Mouse (Mus musculus) embryo, embryonic 10.5 days (tissue): ENCODE data around the gene Abhd10.

ENCODE experiments used
- DNase-seq: peaks from one replicate; pipeline ENCODE4 v3.0.0-alpha.2; 2015; ENCODE audit warnings: low spot score

Gene Abhd10

DNA sequence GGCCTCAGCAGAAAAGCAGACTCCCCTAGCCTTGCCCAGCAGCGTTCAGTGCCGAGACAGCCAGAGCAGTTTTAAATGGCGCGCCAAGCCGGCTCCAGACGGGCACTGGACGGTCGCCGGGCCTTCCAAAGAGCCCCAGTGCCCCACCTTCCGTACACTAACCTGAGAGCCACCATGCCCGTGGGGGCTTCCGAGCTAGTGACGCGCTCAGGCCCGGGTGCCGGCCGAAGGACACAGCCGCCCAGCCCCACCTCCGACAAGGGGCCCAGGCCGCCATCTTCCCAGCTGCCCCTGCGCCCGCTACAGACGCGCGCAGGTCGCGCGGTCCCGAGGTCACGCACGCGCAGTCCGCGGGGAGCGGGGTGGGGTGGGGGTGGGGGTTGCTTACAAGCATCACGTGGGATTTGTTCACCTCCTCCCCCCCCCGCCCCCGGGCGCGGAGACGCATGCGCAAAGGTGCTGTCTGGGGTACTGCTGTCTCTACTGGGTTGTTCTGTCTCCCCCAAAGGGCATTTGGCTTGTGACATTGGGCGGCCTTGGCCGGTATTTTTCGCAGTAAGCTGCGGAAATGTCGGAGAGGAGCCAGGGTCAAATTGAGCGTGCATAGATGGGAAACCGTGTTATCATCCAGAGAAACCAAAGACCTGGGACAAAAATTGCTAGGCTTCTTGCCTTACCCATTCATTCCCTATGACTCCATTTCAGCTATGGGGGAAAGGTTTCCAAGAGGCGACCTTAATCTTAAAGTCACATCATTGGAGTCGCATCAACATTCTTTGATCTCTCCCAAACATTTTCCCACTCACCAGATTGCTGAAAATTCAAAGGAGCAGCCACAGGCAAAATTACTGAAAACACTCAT, at the start of gene Abhd10:
TSS of gene Abhd10 (minus strand) at position 341 of the 862 bp plus-strand sequence.
- peak; percentile 95 for DNase-seq

DNA sequence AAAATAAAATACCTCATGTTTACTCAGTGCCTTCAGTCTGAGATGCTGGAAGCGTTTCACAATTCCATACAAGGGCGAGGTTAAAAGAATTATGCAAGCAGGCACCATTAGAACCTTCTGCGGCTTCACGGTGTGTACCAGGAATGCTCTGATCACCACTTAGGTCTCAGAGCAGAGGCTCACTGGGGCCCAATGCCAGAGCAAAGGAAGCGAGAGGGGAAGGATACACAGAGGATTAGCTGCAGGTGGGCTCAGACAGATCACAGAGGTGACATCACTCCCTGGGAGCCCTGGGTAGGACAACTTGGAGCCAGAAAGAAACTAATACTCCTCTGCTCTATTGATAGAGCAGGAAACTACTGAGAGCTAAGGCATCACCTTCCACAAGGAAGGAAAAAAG, 48.5 kb upstream of the Abhd10 start:
- DNase-seq: no peak

DNA sequence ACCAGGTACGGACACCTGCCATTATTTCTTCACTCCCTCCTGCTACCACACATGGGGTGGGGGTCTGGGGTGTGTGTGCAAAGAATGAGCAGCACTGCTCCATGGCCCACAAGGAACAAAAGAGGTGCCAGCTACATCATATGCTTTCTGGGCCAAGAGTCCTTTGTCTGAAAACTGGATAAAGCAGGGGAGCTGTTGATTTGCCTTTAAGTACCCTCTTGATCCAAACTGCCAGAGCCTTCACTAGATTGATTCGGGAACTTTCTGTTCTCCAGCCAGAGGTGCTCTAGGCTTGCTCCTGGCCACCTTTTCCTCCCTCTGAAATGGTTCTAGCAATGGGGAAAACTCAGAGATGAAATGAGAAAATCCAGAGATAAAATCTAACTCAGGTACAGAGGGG, 46.6 kb upstream of the Abhd10 start:
- no peak for DNase-seq

DNA sequence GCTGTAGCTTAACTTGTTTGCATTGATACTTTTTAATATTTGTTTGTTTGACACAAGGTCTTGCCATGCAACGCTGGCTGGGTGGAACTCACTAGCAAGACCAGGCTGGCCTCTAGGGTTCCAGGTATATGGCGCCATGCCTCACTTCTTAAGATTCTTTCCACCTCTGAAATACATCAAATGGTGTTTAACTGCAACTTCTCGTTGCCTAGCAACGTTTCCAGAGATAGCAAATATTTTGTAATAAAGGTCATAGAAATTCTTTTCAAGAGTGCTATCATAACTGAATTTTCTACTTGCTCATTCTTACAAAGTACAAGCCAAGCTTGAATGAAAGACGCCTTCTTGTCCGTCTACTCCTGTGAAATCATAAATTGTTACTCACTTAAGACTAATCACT, 44.9 kb upstream of the Abhd10 start:
- DNase-seq: no peak

DNA sequence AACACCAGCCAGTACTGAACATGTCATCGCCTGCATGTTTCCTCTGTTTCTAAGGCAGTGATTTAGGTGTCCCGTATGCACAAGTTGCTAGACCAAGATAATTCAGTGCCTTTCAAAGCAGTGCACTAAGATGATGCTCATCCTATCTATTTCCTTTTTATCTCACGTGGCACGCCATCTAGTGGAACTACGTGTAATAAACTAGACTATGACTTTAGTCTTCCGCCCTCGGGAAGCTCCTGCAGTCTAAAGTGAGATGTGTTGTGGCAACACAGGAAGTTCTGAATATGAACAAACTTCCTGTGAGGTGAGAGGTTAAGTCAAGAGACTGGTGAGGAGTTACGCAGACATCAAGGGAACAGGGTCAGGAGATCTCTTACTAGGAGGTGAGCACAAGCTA, 43.9 kb upstream of the Abhd10 start:
- DNase-seq: peak; percentile 49

DNA sequence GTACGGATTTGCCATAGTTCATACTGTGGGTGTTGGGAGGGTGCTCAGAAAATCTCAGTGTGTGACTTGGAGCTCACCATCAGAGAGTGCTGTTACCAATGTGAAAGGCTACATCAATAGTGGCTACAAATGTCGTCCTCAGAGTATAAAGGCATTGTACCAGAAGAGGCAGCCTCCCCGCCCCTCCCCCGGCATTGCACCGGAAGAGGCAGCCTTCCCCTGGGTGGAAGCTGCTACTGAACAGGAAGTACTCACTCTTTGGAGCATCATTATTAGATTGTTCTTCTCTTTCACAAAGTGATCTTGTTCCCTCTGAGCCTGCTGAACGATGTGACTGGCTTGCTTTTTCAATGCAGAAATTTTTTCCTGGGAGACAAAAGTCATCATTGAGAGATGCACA, 37.2 kb upstream of the Abhd10 start:
- no peak for DNase-seq

DNA sequence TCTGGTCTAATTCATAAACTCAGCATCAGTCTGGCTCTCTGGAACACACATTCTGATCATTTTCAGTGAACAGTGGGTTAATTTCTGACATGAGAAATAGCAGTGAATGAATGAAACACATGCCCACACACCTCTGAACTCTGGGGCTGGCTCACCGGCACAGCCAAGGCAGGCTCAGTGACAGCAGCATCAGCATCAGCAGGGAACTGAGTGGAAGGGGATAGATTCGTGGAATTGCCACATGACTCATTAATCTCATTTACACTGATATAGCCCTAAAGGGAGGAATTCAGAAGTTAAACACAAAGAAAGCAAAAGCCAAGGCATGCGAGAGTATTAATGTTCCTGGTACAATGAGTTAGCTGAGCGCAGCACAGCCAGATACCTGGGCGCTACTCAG, 32.1 kb upstream of the Abhd10 start:
- no peak for DNase-seq

DNA sequence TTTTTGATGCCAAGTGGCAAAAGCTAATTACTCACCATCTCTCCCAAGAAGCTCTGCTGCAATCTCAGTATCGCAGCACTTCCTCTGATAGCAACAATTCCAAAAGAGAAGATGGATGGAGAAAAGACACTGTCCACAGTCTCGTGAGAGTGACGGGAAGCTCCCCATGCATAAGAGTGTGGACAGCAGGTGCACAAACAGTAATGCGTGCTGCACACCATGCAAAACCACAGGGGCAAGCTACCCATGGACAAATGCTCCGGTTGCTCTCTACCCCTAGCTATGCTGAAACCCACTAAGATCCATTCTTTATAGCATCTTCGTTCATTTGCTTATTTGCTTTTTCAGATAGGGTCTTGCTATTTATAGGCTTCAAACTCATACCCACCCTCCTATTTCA, 28.2 kb upstream of the Abhd10 start:
- DNase-seq: no peak

DNA sequence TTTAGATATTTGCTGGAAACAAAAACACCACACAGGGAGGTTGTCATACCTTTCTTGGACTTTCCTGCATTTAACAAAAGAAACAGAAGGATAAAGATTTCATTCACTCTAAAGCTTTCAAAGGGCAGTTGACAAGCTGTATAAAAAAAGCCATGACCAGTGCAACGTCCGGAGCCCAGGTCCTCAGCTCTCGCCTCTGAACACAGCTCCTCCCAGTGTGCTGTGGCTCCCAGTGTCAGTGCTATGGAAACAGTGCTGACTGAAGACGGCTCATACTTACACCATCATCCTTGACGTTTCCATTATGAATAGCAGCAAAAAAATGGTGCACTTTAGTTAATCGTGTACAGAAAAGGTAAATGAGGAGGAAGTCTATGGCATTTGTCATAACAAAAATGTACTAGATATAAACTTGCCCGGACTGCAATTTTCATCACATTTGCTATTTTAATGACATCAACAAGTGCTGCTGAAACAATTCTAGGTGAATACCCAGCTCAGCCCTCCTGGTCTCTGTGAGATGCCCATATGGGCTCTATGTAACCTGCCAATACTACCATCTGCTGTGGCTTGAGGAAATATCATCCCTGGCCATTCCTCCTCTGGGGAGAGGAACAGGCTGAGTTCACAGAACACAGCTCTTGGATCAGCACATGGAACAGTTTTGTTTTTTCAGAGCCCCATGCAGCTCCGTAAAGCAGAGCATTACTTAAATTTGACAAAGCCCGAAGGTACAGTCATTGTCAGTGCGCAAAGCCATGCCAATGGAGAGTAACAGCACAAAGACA, 25.3 kb upstream of the Abhd10 start:
- DNase-seq: no peak

DNA sequence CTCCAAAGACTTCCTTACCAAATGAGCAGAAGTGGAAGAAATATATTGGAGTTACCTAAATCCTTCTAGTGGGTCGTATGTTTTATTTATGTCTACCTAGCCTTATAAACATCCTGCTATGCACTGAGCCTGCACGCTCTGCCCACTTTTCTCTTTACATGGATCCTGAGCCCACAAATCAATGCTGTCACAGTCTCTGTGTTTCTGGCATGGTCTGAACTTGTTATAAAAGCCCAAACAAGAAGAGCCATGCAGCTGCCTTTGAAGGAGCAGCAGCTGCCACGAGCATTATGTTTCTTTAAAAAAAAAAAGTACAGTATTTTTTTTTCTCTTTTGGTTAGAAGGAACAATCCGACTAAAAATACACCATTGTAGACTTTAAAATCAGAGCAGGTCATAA, 24.7 kb upstream of the Abhd10 start:
- no peak for DNase-seq

DNA sequence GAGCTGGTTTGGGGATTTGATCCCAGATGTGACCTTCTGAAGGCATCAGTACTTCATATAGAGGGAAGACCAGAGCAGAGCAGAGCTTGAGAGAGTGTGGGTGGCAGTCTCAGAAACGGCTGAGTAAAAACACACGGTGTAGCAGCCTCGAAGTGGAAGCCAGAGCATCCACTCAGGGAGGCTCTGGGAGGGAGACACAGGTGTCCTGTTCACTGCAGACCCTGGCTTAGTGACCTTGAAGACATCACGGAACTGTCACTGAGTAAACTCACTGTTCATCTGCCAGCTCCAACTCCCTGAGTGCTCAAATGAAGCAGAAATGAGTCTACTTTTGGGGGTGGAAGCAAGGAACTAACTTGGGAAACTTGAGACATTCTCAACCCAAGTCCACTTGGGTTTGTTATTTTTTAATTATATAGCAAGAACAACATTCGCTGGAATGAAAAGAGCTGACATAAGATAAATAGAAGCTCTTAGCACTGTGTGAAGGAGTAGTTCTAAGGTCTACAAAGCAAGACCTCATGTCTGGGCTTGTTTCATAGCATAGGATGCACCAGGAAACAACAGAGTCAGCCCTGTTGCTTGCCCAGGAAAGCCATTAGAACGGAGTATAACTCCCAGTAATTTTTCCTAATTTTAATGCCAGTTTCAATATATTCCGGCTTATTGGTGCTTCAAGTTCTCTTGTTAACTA, 23.2 kb upstream of the Abhd10 start:
- DNase-seq: no peak

DNA sequence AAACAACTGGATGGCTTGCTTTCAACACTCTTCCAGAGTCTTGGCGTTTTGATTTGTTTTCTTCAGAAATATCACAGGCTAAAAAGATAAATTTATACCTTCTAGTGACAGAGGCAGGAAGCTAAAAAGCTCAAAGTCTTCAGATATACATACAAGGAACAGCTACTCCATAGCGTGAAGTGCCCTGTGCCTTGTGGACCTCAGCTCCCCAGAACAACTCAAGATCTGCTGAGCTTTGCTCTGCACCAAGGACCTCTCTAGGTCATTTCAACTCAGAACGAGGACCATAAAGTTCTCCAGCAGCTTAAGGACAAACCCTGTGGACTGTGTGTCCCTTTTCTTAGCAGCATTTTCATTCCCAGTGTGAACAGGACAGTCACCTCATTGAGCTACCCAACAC, 22.3 kb upstream of the Abhd10 start:
- DNase-seq: no peak

DNA sequence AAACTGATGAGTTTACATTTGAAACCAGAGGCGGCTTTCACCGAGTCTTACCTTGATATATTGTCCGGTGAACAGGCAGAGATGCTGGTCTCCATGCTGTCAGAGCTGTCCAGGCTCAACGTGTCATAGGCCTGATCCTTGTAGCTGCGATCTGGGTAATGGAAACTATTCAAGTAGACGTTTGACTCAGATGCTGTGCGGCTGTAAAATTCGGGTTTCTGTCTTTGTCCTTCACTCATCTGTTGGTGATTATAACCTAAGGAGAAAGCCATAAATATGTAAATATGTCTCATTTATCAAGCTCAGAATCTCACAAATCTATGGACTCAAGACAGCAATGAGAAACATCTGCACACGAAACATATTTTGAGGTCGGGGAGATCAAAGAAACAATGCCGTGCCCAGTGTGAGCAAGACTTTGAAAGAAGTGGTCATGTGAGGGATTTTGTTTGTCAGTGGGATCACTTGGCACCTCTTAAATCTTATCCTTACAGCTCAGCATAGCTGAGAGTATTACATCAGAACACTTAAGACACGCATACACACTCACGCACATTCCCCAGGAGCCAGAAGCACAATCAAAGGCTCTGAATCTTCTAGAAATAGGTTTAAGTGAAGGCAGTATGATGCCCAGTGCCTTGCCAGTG, 20.2 kb upstream of the Abhd10 start:
- peak; percentile 50 for DNase-seq

DNA sequence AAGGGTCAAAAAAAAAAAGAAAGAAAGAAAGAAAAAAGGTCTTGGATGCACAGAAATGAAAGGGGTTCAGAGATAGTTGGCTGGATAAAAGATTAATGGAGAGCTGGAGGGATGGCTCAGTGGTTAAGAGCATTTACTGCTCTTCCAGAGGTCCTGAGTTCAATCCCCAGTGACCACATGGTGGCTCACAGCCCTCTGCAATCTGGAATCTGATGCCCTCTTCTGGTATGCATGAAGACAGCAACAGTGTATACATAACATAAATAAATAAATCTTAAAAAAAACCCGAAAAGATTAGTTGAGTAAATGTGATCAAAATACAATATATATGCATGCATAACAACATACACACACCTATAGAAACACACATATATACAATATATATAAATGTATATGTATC, 18.7 kb upstream of the Abhd10 start:
- DNase-seq: no peak

DNA sequence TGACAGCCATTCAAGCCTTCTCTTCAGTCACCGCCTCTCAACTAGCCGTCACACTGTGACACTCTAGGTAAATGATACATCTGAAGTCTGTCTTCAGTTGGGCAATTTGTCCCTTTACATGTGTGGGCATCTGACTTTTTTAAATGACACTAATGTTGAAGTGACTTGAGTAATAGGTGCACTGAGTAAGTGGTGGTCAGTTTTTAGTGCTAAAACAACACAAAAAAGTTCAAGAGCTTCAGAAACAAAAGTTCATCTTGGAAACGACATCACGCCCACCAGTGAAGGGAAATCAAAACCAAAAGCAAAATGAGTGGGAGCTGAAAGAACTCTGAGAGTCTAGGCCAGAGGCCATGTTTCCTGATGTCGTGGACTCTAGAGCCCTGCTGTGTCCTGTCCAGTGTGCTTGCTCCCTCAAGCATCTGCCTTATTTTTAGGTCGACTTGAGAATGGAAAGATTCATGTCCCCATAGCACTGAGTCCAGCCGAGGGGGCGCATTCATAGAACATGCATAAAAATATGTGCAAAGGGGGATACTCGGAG, 16.0 kb upstream of the Abhd10 start:
- DNase-seq: no peak

DNA sequence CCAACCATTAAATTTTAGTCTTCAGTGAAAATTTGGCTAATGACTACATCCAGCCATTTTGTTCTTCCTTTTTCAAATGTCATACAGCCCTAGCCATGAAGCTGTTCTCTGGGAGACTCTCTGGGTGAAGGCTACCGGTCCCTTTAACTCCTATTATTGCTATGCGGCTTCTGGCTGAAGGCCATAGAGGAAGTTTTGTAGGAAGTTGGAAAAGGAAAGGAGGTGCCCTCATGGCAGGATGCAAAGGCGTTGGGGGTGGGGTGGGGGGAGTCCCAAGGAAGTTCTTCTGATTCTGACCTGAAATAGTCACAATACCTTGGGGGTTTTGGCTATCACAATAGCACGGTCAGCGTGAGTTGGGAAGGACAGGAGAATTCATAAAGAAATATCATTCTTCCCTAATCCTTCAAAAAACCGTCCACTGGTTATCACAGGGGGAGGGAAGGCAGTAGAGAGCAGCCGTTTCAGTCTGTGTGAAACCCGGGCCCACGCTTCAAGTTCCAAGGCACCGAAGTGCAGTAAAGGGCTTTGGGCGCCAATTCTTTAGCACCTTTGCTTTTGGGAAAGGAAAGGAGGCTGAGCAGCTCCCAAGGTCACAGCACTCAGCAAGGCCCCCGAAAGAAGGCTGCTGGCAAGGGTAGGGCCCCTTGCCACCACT, 14.8 kb upstream of the Abhd10 start:
- DNase-seq: no peak

DNA sequence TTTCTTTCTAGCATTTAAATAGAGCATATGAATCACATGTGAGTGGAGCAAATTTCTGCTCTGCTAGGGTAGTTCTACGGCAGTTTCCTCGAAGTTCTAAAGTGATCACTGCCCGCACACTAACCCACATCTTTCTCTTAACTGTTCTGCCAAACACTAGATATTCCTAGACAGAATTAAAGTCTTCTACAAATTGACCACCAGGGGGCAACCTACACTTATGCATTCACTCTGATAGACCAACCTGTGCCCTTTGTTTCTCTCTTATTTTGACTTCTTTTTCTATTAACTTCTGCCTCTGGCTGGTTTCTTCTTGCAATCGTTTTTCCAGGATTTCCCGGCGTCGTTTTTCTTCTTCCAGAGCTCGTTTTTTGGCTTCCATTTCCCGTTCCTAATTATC, 14.1 kb upstream of the Abhd10 start:
- DNase-seq: peak; percentile 89

DNA sequence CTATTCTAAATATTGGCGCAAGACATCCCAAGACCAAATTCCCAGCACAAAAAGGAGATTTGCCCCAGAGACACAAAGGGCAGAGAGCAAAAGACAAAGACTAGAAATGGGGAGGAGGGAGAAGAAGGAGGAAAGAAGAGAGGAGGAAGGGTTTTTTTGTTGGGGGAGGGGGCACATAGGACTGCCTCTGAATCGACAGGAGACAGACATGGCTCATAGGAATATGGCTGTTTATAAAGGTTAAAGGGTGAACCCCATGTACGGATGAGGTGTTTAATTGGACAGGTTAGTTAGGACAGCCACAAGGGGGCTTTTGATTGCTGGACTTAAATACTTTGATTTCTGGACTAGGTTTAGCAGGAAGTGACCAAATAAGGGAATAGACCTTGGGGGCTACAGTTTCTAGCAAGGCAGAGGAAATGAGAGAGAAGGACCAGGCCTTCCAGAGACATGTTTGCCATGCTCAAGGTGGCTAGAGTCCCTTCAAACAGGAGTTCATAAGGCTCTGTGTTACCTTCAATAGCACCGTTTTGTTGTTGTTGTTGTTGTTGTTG, 913 bp upstream of the Abhd10 start:
- peak; percentile 30 for DNase-seq

DNA sequence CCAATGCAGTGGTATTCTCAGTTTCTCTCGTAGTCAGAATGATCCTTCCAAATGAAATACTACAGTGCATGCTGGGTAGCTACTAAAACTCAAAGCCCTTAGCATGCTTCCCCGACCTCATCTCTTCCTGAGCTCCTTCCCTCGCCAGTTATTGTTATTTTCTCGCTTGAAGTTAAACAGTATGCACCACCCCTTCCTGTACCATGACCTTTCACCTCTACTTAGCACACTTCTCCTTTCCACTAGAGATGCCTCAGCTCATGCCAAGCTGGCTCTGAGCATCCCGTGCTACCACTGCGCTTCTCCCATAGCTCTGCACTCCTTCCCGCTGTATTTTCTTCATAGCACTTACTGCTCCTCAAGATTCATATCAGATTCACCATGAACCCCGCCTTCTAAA, 4.9 kb downstream of the Abhd10 start:
- no peak for DNase-seq

DNA sequence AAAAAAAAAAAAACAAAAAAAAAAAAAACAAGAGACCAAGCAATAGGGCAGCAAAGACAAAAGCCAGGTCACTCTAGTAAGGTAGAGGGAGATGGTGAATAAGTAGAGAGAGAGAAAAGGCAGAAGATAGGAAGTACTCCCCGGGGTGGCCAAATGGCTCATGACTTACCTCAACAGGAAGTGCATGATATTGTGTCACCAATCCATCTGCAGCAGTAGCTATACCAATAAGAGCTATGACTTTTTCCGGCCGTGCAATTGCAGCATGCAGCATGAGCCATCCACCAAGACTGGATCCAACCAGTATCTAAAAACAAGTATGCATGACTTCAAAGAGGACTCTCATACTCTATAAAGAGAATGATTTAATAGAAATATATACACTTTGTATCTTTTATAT, 6.0 kb downstream of the Abhd10 start:
- DNase-seq: no peak

DNA sequence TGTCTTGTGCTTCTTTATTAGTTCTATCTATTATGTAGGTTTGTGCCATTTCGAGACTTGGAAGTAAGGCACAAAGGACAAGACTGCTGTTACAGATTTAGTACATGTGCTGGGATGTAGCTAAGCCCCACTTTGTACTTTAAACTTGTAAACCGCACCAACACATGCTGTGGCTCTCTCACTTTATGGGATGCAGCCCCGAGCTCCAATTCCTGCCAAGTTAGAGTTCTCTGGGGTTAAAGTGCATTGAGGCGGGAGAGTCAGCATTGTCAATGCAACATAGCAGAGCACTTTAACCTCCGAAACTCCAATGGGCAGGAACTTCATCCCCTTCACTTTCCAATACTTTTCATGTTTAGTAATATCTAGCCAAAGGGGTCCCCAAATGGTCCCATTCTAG, 13.6 kb downstream of the Abhd10 start:
- DNase-seq: no peak
